Mouse (Mus musculus) midbrain, embryonic 16.5 days (tissue): ENCODE measurements around the gene Sag. TPM values are rescaled to one million over a fixed set of nuclear protein-coding genes. Genes with fewer than 3 reads are reported as not detected.
A peak's percentile ranks its signal among the peaks of the same experiment; 100 is the strongest.

Source experiments
- ATAC-seq: fragments of 200-750 bp; cut with Nextera tagmentation; 2 replicates; pipeline ENCODE4 v1.8.0; 2017; ENCODE audit warnings: moderate TSS enrichment
- H3K27ac ChIP-seq: fragments of 300-500 bp; sonication (generic); 2 replicates; pipeline ENCODE4 v1.5.1; 2014; ENCODE audit warnings: mild to moderate bottlenecking, low read length, mixed read lengths
- H3K27me3 ChIP-seq: fragments of 300-500 bp; sonication (generic); 2 replicates; pipeline ENCODE4 v1.6.1; 2014; ENCODE audit warnings: low read depth, low read length, mixed read lengths; ENCODE audit not compliant: control insufficient read depth, insufficient read depth
- H3K36me3 ChIP-seq: fragments of 300-500 bp; sonication (generic); 2 replicates; pipeline ENCODE4 v1.6.1; 2014; ENCODE audit warnings: mild to moderate bottlenecking, low read length, moderate library complexity, mixed read lengths; ENCODE audit not compliant: control insufficient read depth, insufficient read depth
- H3K4me1 ChIP-seq: fragments of 300-500 bp; sonication (generic); 2 replicates; pipeline ENCODE4 v1.6.1; 2014; ENCODE audit warnings: mild to moderate bottlenecking, low read length, mixed read lengths; ENCODE audit not compliant: control insufficient read depth, insufficient read depth
- H3K4me2 ChIP-seq: fragments of 300-500 bp; sonication (generic); 2 replicates; pipeline ENCODE4 v1.6.1; 2014; ENCODE audit warnings: mild to moderate bottlenecking, low read length, mixed read lengths
- H3K4me3 ChIP-seq: fragments of 300-500 bp; sonication (generic); 2 replicates; pipeline ENCODE4 v1.5.1; 2014; ENCODE audit warnings: low read depth, mild to moderate bottlenecking, low read length, moderate library complexity, mixed read lengths
- H3K9ac ChIP-seq: fragments of 300-500 bp; sonication (generic); 2 replicates; pipeline ENCODE4 v1.6.1; 2014; ENCODE audit warnings: low read depth, low read length, mixed read lengths
- H3K9me3 ChIP-seq: fragments of 300-500 bp; sonication (generic); replicated peaks from 2 replicates; pipeline ENCODE4 v1.6.1; 2014; ENCODE audit warnings: mild to moderate bottlenecking, low read length, mixed read lengths; ENCODE audit not compliant: control insufficient read depth, poor library complexity, severe bottlenecking
- WGBS: fragments of 180-500 bp; shearing (Covaris S2); extraction: QIAGEN DNeasy Blood & Tissue Kit; methylation state at CpG from one replicate; pipeline ENCODE4 v1.1.7; 2014; 5-methylcytosine and 5-hydroxymethylcytosine counted together
- polyA plus RNA-seq: library from polyadenylated mRNA; unstranded; fragments of >200 nt; fragmentation: Nextera tagmentation; extraction: Ambion mirVana; gene quantifications from 2 replicates; pipeline ENCODE4 v1.2.1, GENCODE M21; 2015

Sag gene
- polyA plus RNA-seq, 1 experiment from 2014 or later, result 1.9 TPM

DNA sequence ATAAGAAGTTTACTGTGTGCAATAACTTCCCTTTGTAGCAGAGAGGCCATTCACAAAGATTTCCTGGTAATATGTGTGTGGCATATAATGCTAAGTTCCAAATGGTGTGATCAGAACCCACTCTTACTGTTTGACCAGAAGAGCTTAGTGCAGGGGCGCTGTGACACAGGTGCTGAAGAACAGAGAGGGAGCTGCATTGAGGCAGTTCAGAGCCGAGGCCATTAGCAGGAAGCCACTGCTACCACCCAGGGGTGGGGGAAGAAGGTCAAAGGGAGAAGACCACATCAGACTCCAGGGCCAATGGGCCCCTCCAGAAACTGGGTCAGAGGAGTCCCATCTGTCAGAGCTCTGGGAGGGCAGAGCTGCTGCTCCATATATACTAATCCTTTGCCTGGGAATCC is 51.4 kb downstream of the Sag start:
- Histone ChIP-seq H3K4me2 (peak overlapping the region; percentile 89), H3K9ac (no peak overlapping the region; the same call in 1 of the 2 replicates), H3K36me3 (no peaks in the 10 kb centered on the region), H3K27ac (no peak overlapping the region), H3K4me3 (peak overlapping the region; percentile 81; the same call in 1 of the 2 replicates), H3K9me3 (no peaks in the 10 kb centered on the region), H3K4me1 (peaks cover 17% of the 10 kb centered on the region), H3K27me3 (no peaks in the 10 kb centered on the region)
- 36% methylated on average over 2 of the region's 2 CpGs for WGBS
- ATAC-seq, result no peak

DNA sequence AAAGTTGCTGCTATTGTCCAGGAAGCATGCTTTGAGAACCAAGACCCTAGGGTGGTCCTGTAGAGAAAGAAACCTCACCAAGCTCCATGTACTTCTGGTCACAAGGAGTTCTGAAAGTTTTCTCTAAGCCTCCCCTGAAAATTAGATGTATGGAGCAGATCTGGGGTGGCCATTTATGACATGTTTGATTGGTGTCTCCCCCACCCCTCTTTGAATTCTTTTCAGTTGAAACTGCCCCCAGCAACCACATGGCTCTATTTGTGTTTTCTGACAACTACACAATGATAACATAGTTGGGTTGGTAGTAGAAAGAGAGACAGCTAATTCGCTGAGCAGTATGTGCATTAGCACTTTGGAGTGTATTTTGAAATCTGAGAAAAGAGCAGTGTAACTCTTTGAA is 52.0 kb downstream of the Sag start:
- H3K4me2 ChIP-seq, result no peak overlapping the region

DNA sequence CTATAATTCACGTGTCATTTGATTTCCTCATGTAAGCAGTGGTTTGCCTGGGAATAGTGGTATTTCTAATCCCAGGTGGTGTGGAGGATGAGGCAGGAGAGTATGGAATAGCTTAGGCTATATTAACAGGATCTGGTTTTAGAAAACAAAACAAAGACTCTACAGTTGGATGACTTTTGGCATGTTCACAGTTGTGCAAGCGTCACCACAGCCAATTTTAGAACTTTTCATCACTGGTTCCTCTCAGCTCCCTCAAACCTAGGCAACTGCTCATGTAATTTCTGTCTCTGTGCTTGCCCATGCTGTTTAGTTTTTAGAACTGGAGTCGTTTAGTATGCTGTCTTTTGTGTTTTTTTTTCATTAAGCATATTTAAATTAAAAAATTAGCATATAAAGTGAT is 53.3 kb downstream of the Sag start:
- Histone ChIP-seq H3K4me1 (peaks cover 17% of the 10 kb centered on the region), H3K4me3 (no peak overlapping the region), H3K9me3 (no peaks in the 10 kb centered on the region), H3K27me3 (no peaks in the 10 kb centered on the region), H3K4me2 (no peak overlapping the region), H3K9ac (no peak overlapping the region), H3K36me3 (no peaks in the 10 kb centered on the region), H3K27ac (no peak overlapping the region)
- ATAC-seq, result no peak
- 85% methylated on average over 3 of the region's 3 CpGs for WGBS

More for the DNA sequence above, 52.0 kb downstream of the Sag start:
- Histone ChIP-seq H3K4me3 (no peak overlapping the region), H3K9me3 (no peaks in the 10 kb centered on the region), H3K36me3 (no peaks in the 10 kb centered on the region), H3K4me1 (peaks cover 17% of the 10 kb centered on the region), H3K9ac (no peak overlapping the region), H3K27me3 (no peaks in the 10 kb centered on the region), H3K27ac (no peak overlapping the region)
- no peak for ATAC-seq
- 88% methylated on average over 1 of the region's 1 CpGs for WGBS

DNA sequence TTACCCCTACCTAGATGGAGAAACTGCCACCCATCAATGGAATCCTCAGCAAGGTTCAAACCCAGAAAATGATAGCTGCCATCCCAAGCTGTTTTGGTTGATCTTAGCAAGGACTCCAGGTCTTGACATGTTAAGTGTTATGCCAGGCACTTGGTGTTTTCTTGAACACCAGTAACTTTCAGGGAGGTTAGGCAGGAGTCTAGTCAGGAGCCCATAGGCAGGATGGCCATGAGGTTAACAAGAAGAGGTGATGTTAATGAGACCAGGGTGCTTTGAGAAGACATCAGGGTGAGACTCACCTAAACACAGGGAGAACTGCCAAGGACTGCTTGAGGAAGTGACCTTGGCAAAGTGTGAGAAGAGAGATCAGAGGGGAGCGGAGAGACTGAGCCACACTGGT is 54.6 kb downstream of the Sag start:
- no peak overlapping the region for H3K27ac ChIP-seq
- no peaks in the 10 kb centered on the region for H3K36me3 ChIP-seq
- ATAC-seq, result no peak
- no peaks in the 10 kb centered on the region for H3K9me3 ChIP-seq
- H3K4me3 ChIP-seq, result no peak overlapping the region
- WGBS, result 100% methylated on average over 1 of the region's 1 CpGs
- H3K27me3 ChIP-seq, result no peaks in the 10 kb centered on the region
- H3K4me1 ChIP-seq, result peaks cover 12% of the 10 kb centered on the region
- H3K4me2 ChIP-seq, result no peak overlapping the region
- H3K9ac ChIP-seq, result no peak overlapping the region

DNA sequence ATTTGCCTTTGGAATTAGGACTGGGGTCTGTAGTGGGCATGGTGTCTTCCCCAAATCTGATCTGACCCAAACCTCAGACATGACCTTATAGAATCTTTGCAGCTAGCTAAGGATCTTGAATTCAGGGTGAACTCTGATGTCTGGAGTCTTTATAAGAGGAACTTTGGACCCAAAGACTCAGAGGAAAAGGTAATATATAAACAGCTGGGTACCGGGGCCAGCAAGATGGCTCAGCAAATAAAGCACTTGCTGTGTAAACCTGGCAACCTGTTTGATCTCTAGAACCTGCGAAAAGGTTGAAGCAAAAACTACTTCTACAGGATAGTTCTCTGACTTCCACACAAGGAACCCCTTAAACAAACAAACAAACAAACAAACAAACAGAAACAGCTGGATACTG is 55.0 kb downstream of the Sag start:
- Histone ChIP-seq H3K4me1 (peaks cover 12% of the 10 kb centered on the region), H3K4me2 (no peak overlapping the region), H3K27me3 (no peaks in the 10 kb centered on the region), H3K4me3 (no peak overlapping the region), H3K27ac (no peak overlapping the region), H3K9me3 (no peaks in the 10 kb centered on the region), H3K36me3 (no peaks in the 10 kb centered on the region), H3K9ac (no peak overlapping the region)
- WGBS, result 92% methylated on average over 2 of the region's 2 CpGs
- ATAC-seq, result no peak

DNA sequence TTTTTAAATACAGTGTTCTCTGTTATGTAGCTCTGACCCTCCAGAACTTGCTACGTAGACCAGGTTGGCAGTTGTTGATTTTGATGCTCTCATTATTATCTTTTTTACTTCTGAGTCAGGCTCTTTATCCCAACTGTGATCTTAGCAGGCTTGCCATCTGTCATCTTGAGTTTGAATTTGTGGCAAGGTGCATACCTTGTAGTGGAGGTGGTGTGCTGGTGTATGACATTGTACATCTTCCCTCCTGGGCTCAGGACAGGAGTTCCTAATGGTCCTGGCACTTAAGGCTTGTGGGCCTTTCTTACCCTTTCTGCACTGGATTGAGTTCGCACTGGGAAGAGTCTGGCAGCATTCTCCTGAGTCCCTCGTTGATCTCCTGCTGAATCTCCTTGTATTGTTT is 60.1 kb downstream of the Sag start:
- no peaks in the 10 kb centered on the region for H3K27me3 ChIP-seq
- H3K4me2 ChIP-seq, result no peak overlapping the region
- H3K4me1 ChIP-seq, result no peaks in the 10 kb centered on the region
- WGBS, result 64% methylated on average over 3 of the region's 3 CpGs
- no peak overlapping the region for H3K9ac ChIP-seq
- ATAC-seq, result no peak
- H3K27ac ChIP-seq, result no peak overlapping the region
- H3K4me3 ChIP-seq, result no peak overlapping the region
- H3K9me3 ChIP-seq, result no peaks in the 10 kb centered on the region
- H3K36me3 ChIP-seq, result no peaks in the 10 kb centered on the region

DNA sequence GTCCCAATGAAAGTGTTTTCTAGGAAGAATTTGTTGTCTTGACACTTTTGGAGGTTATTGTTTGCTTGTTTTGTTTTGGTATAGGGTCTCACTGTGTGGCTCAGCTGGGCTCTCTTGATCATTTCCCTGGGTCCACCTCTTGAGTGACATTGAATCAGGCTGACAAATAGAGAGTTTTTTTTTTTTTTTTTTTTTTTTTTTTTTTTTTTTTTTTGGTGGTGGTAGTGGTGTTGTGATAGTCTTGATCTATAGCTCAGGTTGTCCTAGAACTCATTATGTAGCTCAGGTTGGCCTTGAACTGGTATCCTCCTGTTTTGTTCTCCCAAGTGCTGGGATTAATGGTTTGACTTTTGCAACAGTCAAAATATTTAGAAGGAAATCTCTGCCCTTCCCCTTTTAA is 61.4 kb downstream of the Sag start:
- H3K36me3 ChIP-seq, result no peaks in the 10 kb centered on the region
- no peaks in the 10 kb centered on the region for H3K9me3 ChIP-seq
- ATAC-seq, result no peak
- H3K4me3 ChIP-seq, result no peak overlapping the region
- H3K4me2 ChIP-seq, result no peak overlapping the region
- no peak overlapping the region for H3K27ac ChIP-seq
- H3K4me1 ChIP-seq, result no peaks in the 10 kb centered on the region
- no peak overlapping the region for H3K9ac ChIP-seq
- no peaks in the 10 kb centered on the region for H3K27me3 ChIP-seq

DNA sequence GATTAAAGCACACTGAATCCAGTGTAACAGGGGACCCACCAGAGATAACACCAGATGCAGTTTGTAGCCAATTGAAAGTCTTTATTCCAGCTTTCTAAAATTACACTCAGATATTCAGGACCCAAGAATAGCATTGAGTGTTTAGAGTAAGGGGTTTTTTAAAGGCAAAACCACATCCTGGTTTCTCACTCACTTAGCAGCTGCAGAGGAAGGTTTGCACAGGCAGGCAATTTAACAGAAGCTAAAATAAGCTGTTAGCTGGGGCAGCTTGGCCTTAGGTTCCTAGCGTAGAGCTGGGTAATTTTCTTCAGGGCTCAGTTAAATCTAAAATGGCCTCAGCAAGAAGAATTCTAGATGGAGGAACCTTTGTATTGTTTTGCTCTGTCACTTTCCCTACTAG is 63.2 kb downstream of the Sag start:
- WGBS, result 94% methylated on average over 1 of the region's 1 CpGs

DNA sequence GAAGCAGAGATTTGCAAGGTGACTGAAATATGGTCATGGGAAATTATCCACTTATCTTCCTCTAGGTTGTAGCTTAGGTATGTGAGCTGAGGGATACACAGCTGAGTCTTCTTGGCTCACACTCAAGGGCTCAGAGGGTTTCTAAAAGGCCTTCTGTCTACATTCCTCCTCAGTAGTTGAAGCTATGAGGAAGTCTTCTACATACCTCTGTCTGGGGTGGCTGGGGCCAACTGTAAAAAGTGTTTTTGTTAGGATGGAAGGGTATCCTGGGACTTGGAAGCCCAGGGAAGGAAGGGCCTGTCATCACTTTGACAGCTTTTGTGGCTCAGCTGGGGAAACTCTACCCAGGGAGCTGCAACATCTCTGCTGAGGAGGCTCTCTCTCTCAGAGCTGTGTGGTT is 68.1 kb downstream of the Sag start:
- peaks cover under 1% of the 10 kb centered on the region; the same call in 1 of the 2 replicates for H3K4me1 ChIP-seq
- H3K4me3 ChIP-seq, result no peak overlapping the region
- H3K9ac ChIP-seq, result no peak overlapping the region
- no peak for ATAC-seq
- no peaks in the 10 kb centered on the region for H3K27me3 ChIP-seq
- H3K27ac ChIP-seq, result no peak overlapping the region
- no peaks in the 10 kb centered on the region for H3K36me3 ChIP-seq
- H3K4me2 ChIP-seq, result no peak overlapping the region
- no peaks in the 10 kb centered on the region for H3K9me3 ChIP-seq

More for the DNA sequence above, 63.2 kb downstream of the Sag start:
- Histone ChIP-seq H3K27me3 (no peaks in the 10 kb centered on the region), H3K4me1 (no peaks in the 10 kb centered on the region), H3K4me3 (no peak overlapping the region), H3K9ac (no peak overlapping the region), H3K9me3 (no peaks in the 10 kb centered on the region), H3K36me3 (no peaks in the 10 kb centered on the region), H3K27ac (no peak overlapping the region), H3K4me2 (no peak overlapping the region)
- ATAC-seq, result no peak

DNA sequence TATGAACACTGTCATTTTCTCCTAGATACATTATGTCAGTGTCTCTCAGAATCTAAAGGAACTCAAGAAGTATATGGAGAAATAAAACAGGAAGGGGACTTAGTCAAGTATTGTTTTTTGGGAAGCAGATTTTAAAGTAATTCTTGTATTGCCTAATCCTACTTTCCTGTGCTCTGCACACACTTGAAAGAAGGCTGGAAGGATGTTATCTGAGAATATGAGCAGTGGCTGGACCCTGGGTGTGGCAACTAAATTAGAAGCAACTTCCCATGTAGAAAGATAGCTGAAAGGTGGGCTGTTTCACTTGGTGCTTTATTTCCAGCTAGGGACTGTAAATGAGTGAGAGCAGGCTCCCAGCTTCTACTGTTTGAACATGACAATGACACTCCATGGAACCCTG is 69.6 kb downstream of the Sag start:
- no peak for ATAC-seq
- Histone ChIP-seq H3K36me3 (no peaks in the 10 kb centered on the region), H3K4me3 (no peak overlapping the region), H3K4me2 (no peak overlapping the region), H3K27me3 (no peaks in the 10 kb centered on the region), H3K9me3 (no peaks in the 10 kb centered on the region), H3K4me1 (peaks cover 15% of the 10 kb centered on the region), H3K27ac (no peak overlapping the region), H3K9ac (no peak overlapping the region)
